Mouse (Mus musculus) MEL (cell line): ENCODE measurements around the gene Gpt2. TPM values are rescaled to one million over a fixed set of nuclear protein-coding genes. Genes with fewer than 3 reads are reported as not detected.
A peak's percentile ranks its signal among the peaks of the same experiment; 100 is the strongest.

Experiments used
- DNase-seq: peaks from one replicate; pipeline ENCODE4 v3.0.0; 2011; ENCODE audit warnings: low read depth, low spot score
- H3K27ac ChIP-seq: 2 replicates; pipeline ENCODE4 v1.5.1; 2012; ENCODE audit warnings: low read depth, mild to moderate bottlenecking, control low read depth, low read length, moderate library complexity; ENCODE audit not compliant: control insufficient read depth
- H3K27me3 ChIP-seq, 2 experiments: fragments of 150-350 bp in 1 of 2; sonication (generic) in 1 of 2; 2 replicates each; pipeline ENCODE4 v1.6.1; 2012; ENCODE audit warnings: low read length in 2 of 2, mild to moderate bottlenecking in 2 of 2, improper control_type of control experiment in 1 of 2, moderate library complexity in 1 of 2; ENCODE audit not compliant: insufficient read depth in 2 of 2, control insufficient read depth in 1 of 2
- H3K36me3 ChIP-seq, 2 experiments: 2 replicates each; pipeline ENCODE4 v1.6.1; 2012 to 2014; ENCODE audit warnings: low read length in 2 of 2, improper control_type of control experiment in 1 of 2, inconsistent platforms in 1 of 2, mild to moderate bottlenecking in 1 of 2; ENCODE audit not compliant: insufficient read depth in 2 of 2, control insufficient read depth in 1 of 2
- H3K4me1 ChIP-seq, 2 experiments: fragments of 150-350 bp in 1 of 2; sonication (generic) in 1 of 2; 2 replicates each; pipeline ENCODE4 v1.6.1; 2012; ENCODE audit warnings: low read length in 2 of 2, improper control_type of control experiment in 1 of 2, mild to moderate bottlenecking in 1 of 2; ENCODE audit not compliant: insufficient read depth in 2 of 2, control insufficient read depth in 1 of 2
- H3K4me3 ChIP-seq, 2 experiments: fragments of 150-350 bp in 1 of 2; sonication (generic) in 1 of 2; 2 replicates each; pipeline ENCODE4 v1.5.1; 2012; ENCODE audit warnings: low read depth in 2 of 2, low read length in 2 of 2, mild to moderate bottlenecking in 2 of 2, moderate library complexity in 2 of 2, control low read depth in 1 of 2, improper control_type of control experiment in 1 of 2; ENCODE audit not compliant: control insufficient read depth in 1 of 2, insufficient read depth in 1 of 2
- H3K79me2 ChIP-seq: 2 replicates; pipeline ENCODE4 v1.6.1; 2012; ENCODE audit warnings: mild to moderate bottlenecking, low read length, moderate library complexity; ENCODE audit not compliant: control insufficient read depth, poor library complexity, insufficient read depth
- H3K9ac ChIP-seq: 2 replicates; pipeline ENCODE4 v1.6.1; 2012; ENCODE audit warnings: low read depth, mild to moderate bottlenecking, control low read depth, low read length, moderate library complexity; ENCODE audit not compliant: control insufficient read depth, poor library complexity, severe bottlenecking
- H3K9me3 ChIP-seq: fragments of 150-350 bp; sonication (generic); replicated peaks from 2 replicates; pipeline ENCODE4 v1.6.1; 2012; ENCODE audit warnings: mild to moderate bottlenecking, low read length, improper control_type of control experiment, moderate library complexity; ENCODE audit not compliant: insufficient read depth
- BHLHE40 ChIP-seq: IDR thresholded peaks from 2 replicates; pipeline ENCODE4 v1.6.1; 2012; ENCODE audit warnings: low read depth, mild to moderate bottlenecking, inconsistent platforms, low read length, improper control_type of control experiment, borderline replicate concordance
- CHD2 ChIP-seq: IDR thresholded peaks from 2 replicates; pipeline ENCODE4 v1.6.1; 2011; ENCODE audit warnings: low read length, improper control_type of control experiment
- CTCF ChIP-seq, 3 experiments: IDR thresholded peaks in 2 of 3; conservative IDR thresholded peaks in 1 of 3; 2 replicates each; pipeline ENCODE4 v1.5.1; 2011 to 2012; ENCODE audit warnings: low read length in 3 of 3, low read depth in 2 of 3, mild to moderate bottlenecking in 2 of 3, improper control_type of control experiment in 1 of 3, inconsistent platforms in 1 of 3, mixed read lengths in 1 of 3, moderate library complexity in 1 of 3; ENCODE audit not compliant: control insufficient read depth in 1 of 3, insufficient read depth in 1 of 3, poor library complexity in 1 of 3, severe bottlenecking in 1 of 3
- E2F4 ChIP-seq: IDR thresholded peaks from 2 replicates; pipeline ENCODE4 v1.6.1; 2011; ENCODE audit warnings: low read depth, low read length, improper control_type of control experiment, borderline replicate concordance
- EP300 ChIP-seq, 2 experiments: IDR thresholded peaks; 2 replicates each; pipeline ENCODE4 v1.6.1; 2011; ENCODE audit warnings: improper control_type of control experiment in 2 of 2, low read length in 2 of 2, low read depth in 1 of 2, mild to moderate bottlenecking in 1 of 2
- ETS1 ChIP-seq: IDR thresholded peaks from 2 replicates; pipeline ENCODE4 v1.6.1; 2012; ENCODE audit warnings: low read depth, mild to moderate bottlenecking, inconsistent platforms, low read length, improper control_type of control experiment, moderate library complexity
- GABPA ChIP-seq: IDR thresholded peaks from 2 replicates; pipeline ENCODE4 v1.6.1; 2012; ENCODE audit warnings: low read depth, mild to moderate bottlenecking, inconsistent platforms, low read length, improper control_type of control experiment, moderate library complexity
- GATA1 ChIP-seq: IDR thresholded peaks from 2 replicates; pipeline ENCODE4 v1.6.1; 2011; ENCODE audit warnings: low read depth, low read length, improper control_type of control experiment
- JUND ChIP-seq: IDR thresholded peaks from 2 replicates; pipeline ENCODE4 v1.6.1; 2011; ENCODE audit warnings: low read depth, mild to moderate bottlenecking, improper control_type of control experiment, low read length
- KAT2A ChIP-seq: conservative IDR thresholded peaks from 2 replicates; pipeline ENCODE4 v1.6.1; 2012; ENCODE audit warnings: low read depth, low read length, improper control_type of control experiment, inconsistent platforms
- MAX ChIP-seq: IDR thresholded peaks from 2 replicates; pipeline ENCODE4 v1.6.1; 2011; ENCODE audit warnings: low read length, improper control_type of control experiment
- MEF2A ChIP-seq: IDR thresholded peaks from 2 replicates; pipeline ENCODE4 v1.6.1; 2014; ENCODE audit warnings: low read depth, mild to moderate bottlenecking, inconsistent platforms, low read length, improper control_type of control experiment; ENCODE audit not compliant: poor library complexity, insufficient replicate concordance, severe bottlenecking; ENCODE audit errors: extremely low read depth
- MXI1 ChIP-seq: IDR thresholded peaks from 2 replicates; pipeline ENCODE4 v1.6.1; 2011; ENCODE audit warnings: mild to moderate bottlenecking, low read depth, low read length, improper control_type of control experiment
- NELFE ChIP-seq: IDR thresholded peaks from 2 replicates; pipeline ENCODE4 v1.6.1; 2011; ENCODE audit warnings: low read depth, low read length, improper control_type of control experiment
- NRF1 ChIP-seq: IDR thresholded peaks from 2 replicates; pipeline ENCODE4 v1.6.1; 2014; ENCODE audit warnings: low read depth, mild to moderate bottlenecking, inconsistent platforms, low read length, improper control_type of control experiment, moderate library complexity; ENCODE audit not compliant: poor library complexity, insufficient read depth, severe bottlenecking
- POLR2A ChIP-seq, 2 experiments: IDR thresholded peaks; 2 replicates each; pipeline ENCODE4 v1.6.1; 2011 to 2012; ENCODE audit warnings: low read length in 2 of 2, mild to moderate bottlenecking in 2 of 2, control low read depth in 1 of 2, improper control_type of control experiment in 1 of 2, low read depth in 1 of 2, moderate library complexity in 1 of 2; ENCODE audit not compliant: control insufficient read depth in 1 of 2, insufficient read depth in 1 of 2, poor library complexity in 1 of 2
- POLR2AphosphoS2 ChIP-seq: IDR thresholded peaks from 2 replicates; pipeline ENCODE4 v1.6.1; 2011; ENCODE audit warnings: low read length, improper control_type of control experiment
- RAD21 ChIP-seq: IDR thresholded peaks from 2 replicates; pipeline ENCODE4 v1.6.1; 2011; ENCODE audit warnings: mild to moderate bottlenecking, low read depth, low read length, improper control_type of control experiment
- RCOR1 ChIP-seq: IDR thresholded peaks from 2 replicates; pipeline ENCODE4 v1.6.1; 2012; ENCODE audit warnings: low read depth, mild to moderate bottlenecking, inconsistent platforms, low read length, improper control_type of control experiment
- SIN3A ChIP-seq: IDR thresholded peaks from 2 replicates; pipeline ENCODE4 v1.6.1; 2012; ENCODE audit warnings: low read length, improper control_type of control experiment, inconsistent platforms
- SMC3 ChIP-seq: IDR thresholded peaks from 2 replicates; pipeline ENCODE4 v1.6.1; 2011; ENCODE audit warnings: low read depth, low read length, improper control_type of control experiment
- TAL1 ChIP-seq: IDR thresholded peaks from 2 replicates; pipeline ENCODE4 v1.6.1; 2012; ENCODE audit warnings: mild to moderate bottlenecking, inconsistent platforms, low read length, moderate library complexity, mixed read lengths
- TBP ChIP-seq: IDR thresholded peaks from 2 replicates; pipeline ENCODE4 v1.8.0; 2011; ENCODE audit warnings: low read depth, low read length, improper control_type of control experiment
- TCF12 ChIP-seq: IDR thresholded peaks from 2 replicates; pipeline ENCODE4 v1.6.1; 2014; ENCODE audit warnings: low read depth, mild to moderate bottlenecking, inconsistent platforms, low read length, improper control_type of control experiment, moderate library complexity
- UBTF ChIP-seq: IDR thresholded peaks from 2 replicates; pipeline ENCODE4 v1.6.1; 2012; ENCODE audit warnings: low read depth, mild to moderate bottlenecking, inconsistent platforms, low read length, improper control_type of control experiment, moderate library complexity, borderline replicate concordance; ENCODE audit not compliant: insufficient read depth
- USF2 ChIP-seq, 2 experiments: IDR thresholded peaks; 2 replicates each; pipeline ENCODE4 v1.6.1; 2011 to 2012; ENCODE audit warnings: improper control_type of control experiment in 2 of 2, low read length in 2 of 2, borderline replicate concordance in 1 of 2, inconsistent platforms in 1 of 2, low read depth in 1 of 2, mild to moderate bottlenecking in 1 of 2; ENCODE audit not compliant: insufficient read depth in 1 of 2
- ZKSCAN1 ChIP-seq: IDR thresholded peaks from 2 replicates; pipeline ENCODE4 v1.6.1; 2012; ENCODE audit warnings: low read depth, mild to moderate bottlenecking, inconsistent platforms, low read length, improper control_type of control experiment, moderate library complexity
- ZMIZ1 ChIP-seq: IDR thresholded peaks from 2 replicates; pipeline ENCODE4 v1.6.1; 2012; ENCODE audit warnings: low read depth, mild to moderate bottlenecking, inconsistent platforms, low read length, improper control_type of control experiment, moderate library complexity
- polyA plus RNA-seq, 2 experiments: library from polyadenylated mRNA; stranded (reverse) in 1 of 2; unstranded in 1 of 2; fragments of >175 nt in 1 of 2; fragments of >200 nt in 1 of 2; gene quantifications; 2 replicates each; pipeline versions ENCODE4 v1.2.1 to v1.2.4; 2012; ENCODE audit warnings: low replicate concordance in 2 of 2, low read depth in 1 of 2; ENCODE audit not compliant: insufficient read length in 2 of 2, insufficient read depth in 1 of 2, missing spikeins in 1 of 2
- total RNA-seq: library from RNA; depleted of rRNA; stranded (reverse); fragments of 300-350 nt; gene quantifications from 2 replicates; pipeline ENCODE4 v1.2.3, GENCODE M21; 2012

Gene Gpt2
- total and polyA plus RNA-seq, 3 experiments = 10.2 to 25.3 TPM; not detected in 1

- no peak for TF ChIP-seq TBP
- TF ChIP-seq TAL1 = no peak; the same call in 1 of the 2 replicates
Observed at GRCm38 (mm10) chr8:85565186-85565585, 72.8 kb downstream of the Gpt2 start (continued).

GRCm38 (mm10) chr8:85567801-85568200 is 75.4 kb downstream of the Gpt2 start:
- Histone ChIP-seq H3K36me3 (peaks cover 0 to 51% of the 10 kb centered on the region in 2 experiments; a peak in 2 of 4 replicates), H3K4me3 (no peak overlapping the region), H3K79me2 (no peaks in the 10 kb centered on the region), H3K9ac (no peak overlapping the region), H3K27me3 (no peaks in the 10 kb centered on the region), H3K27ac (no peak overlapping the region), H3K9me3 (no peaks in the 10 kb centered on the region), H3K4me1 (peaks cover 44 to 58% of the 10 kb centered on the region in 2 experiments)
- TF ChIP-seq ZKSCAN1 = no peak
- no peak for TF ChIP-seq E2F4
- no peak for TF ChIP-seq ZMIZ1
- no peak for TF ChIP-seq MAX
- no peak for TF ChIP-seq GATA1
- no peak for TF ChIP-seq UBTF
- TF ChIP-seq SIN3A = no peak
- TF ChIP-seq POLR2A (IDR thresholded peaks at IDR 0.05; ENCODE audit: control insufficient read depth in 1 of 2, insufficient read depth in 1 of 2, low read depth in 1 of 2, low read length in 2 of 2, poor library complexity in 1 of 2) = no peak
- no peak for TF ChIP-seq USF2 (IDR thresholded peaks at IDR 0.05; ENCODE audit: borderline replicate concordance in 1 of 2, insufficient read depth in 1 of 2, low read depth in 1 of 2, low read length in 2 of 2)
- TF ChIP-seq BHLHE40 = no peak
- no peak for TF ChIP-seq JUND
- no peak for TF ChIP-seq SMC3
- TF ChIP-seq POLR2AphosphoS2 = no peak
- TF ChIP-seq CHD2 = no peak
- TF ChIP-seq CTCF (IDR thresholded peaks at IDR 0.05 in 2 of 3, conservative IDR thresholded peaks at IDR 0.05 in 1 of 3; ENCODE audit: control insufficient read depth in 1 of 3, insufficient read depth in 1 of 3, low read depth in 2 of 3, low read length in 3 of 3, poor library complexity in 1 of 3, severe bottlenecking in 1 of 3) = no peak
- TF ChIP-seq RCOR1 = no peak
- DNase-seq = no peak

- H3K79me2 ChIP-seq = no peaks in the 10 kb centered on the region
- peak; percentile 91 for DNase-seq
- H3K9ac ChIP-seq = peak overlapping the region; percentile 81
- no peaks in the 10 kb centered on the region for H3K27me3 ChIP-seq
- H3K27ac ChIP-seq = peak overlapping the region; percentile 100
- H3K9me3 ChIP-seq = no peaks in the 10 kb centered on the region
- peaks cover 0 to 41% of the 10 kb centered on the region in 2 experiments; a peak in 2 of 4 replicates for H3K36me3 ChIP-seq
- peaks cover 36 to 46% of the 10 kb centered on the region in 2 experiments for H3K4me1 ChIP-seq
- H3K4me3 ChIP-seq = peak overlapping the region; percentile 32
- TF ChIP-seq TCF12 (peak; percentile 60; the same call in 1 of the 2 replicates), MEF2A (no peak), GATA1 (no peak), ZKSCAN1 (no peak), EP300 (IDR thresholded peaks at IDR 0.05; ENCODE audit: low read depth in 1 of 2, low read length in 2 of 2) (peak; percentile 77 to 82), ZMIZ1 (0 out of 2 replicates have a peak, but pooled peaks have one; percentile 54), POLR2A (IDR thresholded peaks at IDR 0.05; ENCODE audit: control insufficient read depth in 1 of 2, insufficient read depth in 1 of 2, low read depth in 1 of 2, low read length in 2 of 2, poor library complexity in 1 of 2) (peak in 1 of 2 experiments; percentile 45; a peak in 1 of 4 replicates), NELFE (peak; percentile 47; the same call in 1 of the 2 replicates), ETS1 (peak; percentile 80), RCOR1 (no peak), SIN3A (peak; percentile 85), MAX (peak; percentile 57; the same call in 1 of the 2 replicates), TBP (peak; percentile 66; the same call in 1 of the 2 replicates), RAD21 (no peak), KAT2A (peak; percentile 61), GABPA (no peak), POLR2AphosphoS2 (no peak; the same call in 1 of the 2 replicates), NRF1 (no peak), MXI1 (peak; percentile 43; the same call in 1 of the 2 replicates), JUND (no peak; the same call in none of the 2 replicates)
Observed at GRCm38 (mm10) chr8:85570466-85570865, 78.1 kb downstream of the Gpt2 start.
